Mouse (Mus musculus): Measurements from ENCODE around the gene Soat1. TPM values are rescaled to one million over a fixed set of nuclear protein-coding genes. Genes with fewer than 3 reads are reported as not detected.

The Soat1 gene
- total RNA-seq, 2 experiments from 2014 or later, result 32.9 to 36.7 TPM

Other genes starting within 250 kb of the Soat1 start
- gene Tdrd5, start 170.7 kb downstream of the Soat1 start, total RNA-seq (2021), result 1 to 10 TPM; 2.1 to 2.6 TPM
- gene Nphs2, start 163.6 kb downstream of the Soat1 start, total RNA-seq (2021), result under 1 TPM; 0.38 to 0.46 TPM
- 100 to 1,000 TPM; 307 to 372 TPM for gene Gm2000, start 108.3 kb downstream of the Soat1 start, total RNA-seq (2021)
- under 1 TPM; 0.31 to 0.61 TPM for gene Axdnd1, start 53.2 kb downstream of the Soat1 start, total RNA-seq (2021)
- 10 to 100 TPM; 52.4 to 55.1 TPM for gene Gm10031, start 49.7 kb upstream of the Soat1 start, total RNA-seq (2021)
- 10 to 100 TPM; 59.6 to 59.7 TPM for gene Abl2, start 84.5 kb upstream of the Soat1 start, total RNA-seq (2021)
- 1 to 10 TPM; 4.2 to 6.8 TPM for gene Tor3a, start 200.0 kb upstream of the Soat1 start, total RNA-seq (2021)
- 10 to 100 TPM; 59.5 to 64.6 TPM for gene Fam20b, start 244.8 kb upstream of the Soat1 start, total RNA-seq (2021)